Mouse (Mus musculus): ENCODE measurements around the gene 9230104L09Rik. TPM values are rescaled to one million over a fixed set of nuclear protein-coding genes. Genes with fewer than 3 reads are reported as not detected.

9230104L09Rik gene
- total RNA-seq, 1 experiment from 2014 or later, result not detected

DNA sequence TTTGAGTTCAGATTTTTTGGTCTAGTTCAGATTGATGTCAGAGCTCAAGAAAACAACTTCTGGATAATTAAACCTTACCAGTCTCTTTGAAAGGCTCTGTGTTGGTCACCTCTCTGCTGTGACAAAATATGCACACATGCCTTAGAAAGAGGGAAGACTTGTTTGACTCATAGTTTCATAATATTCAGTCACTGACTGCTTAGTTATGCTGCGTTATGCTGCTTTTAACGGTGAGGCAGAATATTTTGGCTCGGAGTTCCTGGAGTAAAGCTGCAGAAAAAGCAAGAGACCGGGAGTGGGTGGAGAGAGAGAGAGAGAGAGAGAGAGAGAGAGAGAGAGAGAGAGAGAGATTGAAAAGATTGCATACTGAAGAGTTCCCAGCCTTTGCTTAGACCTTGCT, 3.8 kb downstream of the 9230104L09Rik start:
- no peak for ATAC-seq (ENCODE audit: extremely low read depth, insufficient number of reproducible peaks, low FRiP score, poor library complexity, severe bottlenecking)

DNA sequence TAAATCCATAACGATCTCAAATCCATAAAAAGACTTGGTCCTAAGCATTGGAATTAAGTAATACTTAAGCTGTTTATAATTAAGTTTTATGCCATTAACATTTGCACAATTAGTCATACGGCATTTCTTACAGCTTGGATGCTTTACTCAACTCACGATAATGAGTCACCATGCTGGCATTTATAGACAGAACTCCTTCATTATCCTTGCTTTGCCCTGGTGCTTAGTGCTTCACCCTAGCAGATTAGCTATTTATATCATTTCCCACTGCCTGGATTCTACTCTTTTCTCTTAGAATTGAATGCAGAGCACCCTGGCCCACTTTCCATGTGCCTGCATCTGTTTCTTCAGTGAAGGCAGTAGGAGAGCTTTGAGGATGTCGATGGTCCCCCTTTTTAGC, 7.3 kb downstream of the 9230104L09Rik start:
- ATAC-seq (ENCODE audit: extremely low read depth, insufficient number of reproducible peaks, low FRiP score, poor library complexity, severe bottlenecking), result no peak

DNA sequence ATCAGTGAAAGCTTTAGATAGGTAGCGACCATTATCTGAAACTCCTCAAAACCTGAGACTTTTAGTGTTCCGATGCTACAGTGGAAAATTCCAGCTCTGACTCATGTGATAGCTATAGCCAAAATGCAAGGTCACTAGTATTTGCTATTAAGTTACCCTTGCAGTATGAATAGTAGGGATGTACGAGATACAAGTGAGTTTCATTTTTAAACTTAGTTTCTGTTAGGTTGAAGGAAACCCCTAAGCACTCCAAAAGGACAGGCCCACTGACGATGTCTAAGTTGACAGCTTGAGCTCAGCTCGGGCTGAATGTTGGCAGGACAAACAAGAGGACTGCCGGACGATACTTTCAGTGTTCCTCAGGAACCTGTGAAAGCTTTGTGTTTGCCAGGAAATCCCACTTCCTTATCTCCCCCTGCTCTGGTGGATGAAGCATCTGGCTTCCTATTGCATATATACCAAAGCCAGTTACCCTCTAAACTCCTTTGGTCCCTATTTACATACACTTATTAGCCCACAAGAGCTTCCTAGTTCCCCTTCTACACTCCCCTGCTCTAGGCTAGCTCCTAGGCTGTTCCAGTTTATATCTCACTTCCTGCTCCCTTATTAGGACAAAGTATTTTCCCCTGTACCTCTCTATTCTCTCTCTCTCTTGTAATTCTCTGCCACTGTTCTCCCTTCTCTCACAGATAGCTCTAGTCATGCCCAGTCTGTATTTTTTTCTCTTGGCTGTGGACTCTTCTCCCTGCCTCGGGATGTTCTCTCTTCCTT, 8.0 kb downstream of the 9230104L09Rik start:
- ATAC-seq (ENCODE audit: extremely low read depth, insufficient number of reproducible peaks, low FRiP score, poor library complexity, severe bottlenecking), result no peak

DNA sequence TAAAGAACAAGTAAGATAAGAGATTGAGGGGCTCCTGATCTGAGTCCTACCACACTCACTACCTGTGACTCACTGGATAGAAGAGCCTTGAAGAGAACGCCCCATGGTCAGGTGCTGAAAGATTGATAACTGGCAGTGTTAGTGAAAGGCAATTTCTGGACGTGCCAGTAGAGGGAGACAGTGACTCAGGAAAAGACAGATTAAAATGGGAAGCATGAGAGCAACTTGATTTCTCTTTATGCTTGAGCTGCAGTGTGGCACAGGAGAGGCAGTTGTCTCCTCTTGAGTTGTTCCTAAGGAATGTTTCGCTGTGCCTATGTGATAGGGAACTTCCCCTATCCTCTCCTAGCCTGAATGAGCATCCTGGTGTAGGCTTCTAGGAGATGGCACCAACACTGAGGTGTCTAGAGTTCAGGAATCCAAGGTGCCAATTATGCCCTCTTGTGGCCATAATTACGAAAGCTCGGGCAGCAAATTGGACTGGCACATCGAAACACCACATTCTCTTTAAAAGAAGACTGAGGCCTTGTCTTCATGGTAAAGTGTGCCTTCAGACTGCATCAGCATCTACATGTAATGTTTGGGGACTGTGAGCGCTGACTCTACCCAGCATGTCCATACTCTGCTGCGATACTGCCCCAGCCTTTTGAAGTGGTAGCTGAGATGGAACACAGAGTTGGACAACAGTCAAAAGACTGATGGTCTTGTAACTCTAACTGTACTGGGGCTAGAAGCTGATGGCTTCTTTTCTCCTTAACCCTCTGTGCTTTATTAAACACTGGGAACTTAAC, 13.5 kb downstream of the 9230104L09Rik start:
- ATAC-seq (ENCODE audit: extremely low read depth, insufficient number of reproducible peaks, low FRiP score, poor library complexity, severe bottlenecking), result peak; percentile 93

DNA sequence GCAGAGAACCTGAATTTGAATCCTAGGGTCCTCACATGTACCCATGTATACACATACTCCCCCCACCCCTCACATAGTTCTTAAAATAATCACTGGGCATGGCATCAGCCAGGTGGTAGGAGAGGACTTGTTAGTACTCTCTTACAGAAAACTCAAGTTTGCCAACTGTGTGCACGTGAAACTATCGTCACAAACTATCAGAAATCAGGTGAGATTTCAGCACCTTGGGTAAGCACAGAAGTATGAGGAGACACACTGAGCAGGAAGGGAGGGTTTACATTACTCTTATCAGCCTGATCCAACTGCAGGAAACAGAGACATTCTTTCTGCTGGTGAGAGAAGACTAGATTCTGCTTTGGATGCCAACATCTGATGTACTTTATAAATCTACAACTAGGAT, 25.6 kb downstream of the 9230104L09Rik start:
- ATAC-seq (ENCODE audit: extremely low read depth, insufficient number of reproducible peaks, low FRiP score, poor library complexity, severe bottlenecking), result no peak

DNA sequence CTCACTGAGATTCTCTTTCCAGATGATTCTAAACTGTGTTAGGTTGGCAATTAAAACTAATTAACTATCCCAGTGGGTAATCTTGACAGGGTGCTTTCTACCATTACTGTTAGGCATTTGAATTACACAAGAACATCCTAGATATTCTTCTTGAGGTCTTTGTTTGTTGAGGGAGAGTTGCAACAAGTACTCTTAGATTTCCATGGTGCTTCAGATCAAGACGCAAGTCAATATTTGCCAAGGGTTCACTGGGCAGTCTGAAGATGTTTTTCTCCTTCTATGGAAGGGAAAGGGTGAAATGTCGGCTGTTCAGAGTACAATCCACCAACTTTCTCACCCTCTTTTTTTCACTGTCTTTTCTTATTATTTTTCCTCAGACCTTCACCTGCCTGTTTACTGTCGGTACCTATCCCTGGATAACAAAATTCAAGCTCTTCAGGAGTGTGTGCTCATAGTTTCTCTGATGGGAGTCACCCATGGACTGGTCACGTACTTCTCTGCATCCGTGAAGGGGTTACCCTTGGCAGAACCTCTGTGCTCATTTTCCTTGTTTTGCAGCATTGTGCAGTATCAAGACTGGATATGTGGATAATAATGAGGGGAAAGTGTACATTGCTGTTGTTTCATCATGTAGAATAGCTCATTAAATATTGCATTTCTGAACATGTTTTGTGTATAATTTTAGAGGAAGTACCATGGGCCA, 26.6 kb downstream of the 9230104L09Rik start:
- no peak for ATAC-seq (ENCODE audit: extremely low read depth, insufficient number of reproducible peaks, low FRiP score, poor library complexity, severe bottlenecking)

DNA sequence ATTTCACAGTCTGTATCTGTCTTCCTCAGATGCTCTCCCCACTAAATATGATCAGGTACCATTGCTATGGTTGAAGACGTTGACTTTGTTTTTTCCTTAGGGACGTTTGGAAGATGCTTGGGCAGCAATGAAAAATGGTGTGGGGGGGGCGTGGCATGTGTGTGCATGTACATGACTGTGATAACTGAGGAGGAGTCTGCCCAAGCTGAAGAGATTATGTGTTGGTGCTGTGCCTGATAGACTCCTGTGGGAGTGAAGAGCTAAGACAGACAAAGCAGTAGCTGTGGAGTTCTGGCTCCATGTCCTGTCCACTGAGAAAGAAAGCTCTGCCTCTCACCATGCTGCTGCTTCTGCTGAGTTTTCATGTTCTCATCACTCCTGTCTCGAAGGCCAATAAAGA, 29.9 kb downstream of the 9230104L09Rik start, which contains the start of gene Cst9:
TSS of gene Cst9 (plus strand) at position 236 of the 400 bp plus-strand sequence.
- no peak for ATAC-seq (ENCODE audit: extremely low read depth, insufficient number of reproducible peaks, low FRiP score, poor library complexity, severe bottlenecking)

DNA sequence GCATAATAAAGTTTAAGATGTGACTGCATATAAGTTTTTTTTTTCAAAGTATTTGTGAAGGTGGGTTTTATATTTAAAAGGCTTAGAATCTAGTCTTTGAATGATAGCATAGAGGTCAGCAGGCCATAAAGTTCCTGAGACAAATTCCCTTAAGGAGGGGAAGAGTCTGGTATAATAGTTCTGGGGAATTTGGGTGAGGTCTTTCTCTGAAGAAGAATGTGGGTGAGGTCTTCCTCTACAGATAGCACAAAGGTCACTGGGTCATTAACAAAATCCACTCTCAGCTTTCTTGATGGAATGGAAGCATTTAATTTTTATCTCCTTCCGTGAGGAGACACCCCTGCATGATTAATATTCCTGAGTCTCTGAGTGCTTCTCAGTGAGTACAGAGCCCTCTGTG, 38.9 kb downstream of the 9230104L09Rik start:
- no peak for ATAC-seq (ENCODE audit: extremely low read depth, insufficient number of reproducible peaks, low FRiP score, poor library complexity, severe bottlenecking)

DNA sequence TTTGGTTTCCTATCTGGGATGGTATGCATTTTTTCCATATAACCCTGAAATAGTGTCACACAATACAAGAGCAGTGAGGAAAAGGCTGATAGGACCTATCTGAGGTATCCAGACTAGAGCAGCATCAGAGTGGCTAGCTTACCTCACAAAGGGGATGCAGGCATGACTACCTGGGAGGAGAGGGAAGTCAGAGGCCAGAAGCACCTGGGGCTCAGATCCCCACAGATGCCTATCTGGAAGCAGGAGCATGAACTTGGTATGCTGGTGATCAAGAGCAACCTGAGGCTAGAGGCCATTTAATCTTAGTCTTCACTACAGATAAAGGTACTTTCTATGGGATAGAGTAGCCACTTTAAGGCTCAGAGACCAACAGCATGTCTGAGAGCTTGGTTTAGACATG, 44.9 kb downstream of the 9230104L09Rik start, which contains the start of gene Cst13:
TSS of gene Cst13 (plus strand) at position 173 of the 400 bp plus-strand sequence.
- no peak for ATAC-seq (ENCODE audit: extremely low read depth, insufficient number of reproducible peaks, low FRiP score, poor library complexity, severe bottlenecking)

DNA sequence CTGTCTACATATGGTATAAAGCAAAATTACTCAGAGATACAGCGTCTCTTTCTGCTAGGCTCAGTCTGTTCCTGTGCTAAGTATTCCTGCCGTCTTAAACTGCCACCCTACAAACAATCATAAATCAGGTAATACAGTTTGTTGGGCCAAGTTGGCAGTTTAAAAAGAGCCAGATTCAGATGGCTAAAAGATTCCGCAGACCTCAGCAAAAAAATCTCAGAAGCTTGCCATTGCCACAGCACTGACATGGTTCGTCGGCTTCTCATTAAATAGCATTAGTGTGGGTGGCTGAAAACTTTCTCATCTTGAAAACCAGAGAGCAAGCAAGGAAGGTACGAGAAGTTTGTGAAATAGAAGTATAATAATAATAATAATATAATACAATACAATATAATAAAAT, 58.1 kb downstream of the 9230104L09Rik start:
- no peak for ATAC-seq (ENCODE audit: extremely low read depth, insufficient number of reproducible peaks, low FRiP score, poor library complexity, severe bottlenecking)

DNA sequence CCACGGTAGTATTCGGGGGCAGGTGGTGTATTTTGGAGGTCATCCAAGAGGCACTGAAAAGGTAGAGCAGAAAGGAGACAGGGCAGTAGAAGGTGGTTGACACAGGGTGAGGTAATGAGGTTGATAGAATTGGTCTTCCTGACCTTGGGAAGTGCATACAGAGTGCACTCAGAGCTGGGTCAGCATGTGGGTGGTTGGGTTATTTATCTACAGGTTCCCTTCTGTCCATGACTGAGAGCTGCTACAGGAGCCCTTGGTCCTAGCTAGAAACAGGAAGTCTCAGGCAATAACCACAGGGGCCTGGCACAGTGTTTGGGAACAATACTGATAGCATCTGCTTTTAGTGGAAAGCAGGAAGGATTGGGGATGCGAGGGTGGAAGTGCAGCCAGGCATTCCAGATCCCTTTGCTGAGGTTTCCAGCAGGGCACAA, 63.3 kb downstream of the 9230104L09Rik start:
- no peak for ATAC-seq (ENCODE audit: extremely low read depth, insufficient number of reproducible peaks, low FRiP score, poor library complexity, severe bottlenecking)

DNA sequence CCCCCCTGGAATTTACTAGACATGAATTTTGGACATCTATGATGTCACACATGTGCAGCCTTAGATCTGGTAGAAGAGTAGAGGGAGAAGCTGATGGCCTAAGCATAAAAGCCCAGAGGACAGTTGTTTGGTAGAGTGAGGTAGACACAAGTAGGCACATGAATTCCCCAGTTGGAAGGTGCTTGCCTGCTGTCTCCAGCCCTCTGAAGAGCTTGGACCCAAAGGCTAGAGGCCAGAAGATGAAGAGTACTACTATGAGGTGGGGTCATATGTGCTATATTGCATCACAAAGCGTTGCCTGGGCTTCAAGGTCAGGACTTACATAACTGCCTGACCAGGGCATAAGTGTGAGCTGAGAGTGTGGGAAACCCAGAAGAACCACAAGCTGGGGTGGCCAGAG, 66.4 kb downstream of the 9230104L09Rik start, which contains the start of gene Cst8:
TSS of gene Cst8 (plus strand) at position 301 of the 400 bp plus-strand sequence.
- no peak for ATAC-seq (ENCODE audit: extremely low read depth, insufficient number of reproducible peaks, low FRiP score, poor library complexity, severe bottlenecking)

Other genes with a start within 250 kb of the 9230104L09Rik start
- gene Nxt1, start 192.4 kb downstream of the 9230104L09Rik start, total RNA-seq (2017), result 15.1 and 22.9 TPM in 2 replicates
- gene Gzf1, start 184.0 kb downstream of the 9230104L09Rik start, total RNA-seq (2017), result 14.7 and 18.4 TPM in 2 replicates
- 0.12 and 0.25 TPM in 2 replicates for gene Napb, start 132.6 kb downstream of the 9230104L09Rik start, total RNA-seq (2017)
- not detected in 2 replicates for gene Cstl1, start 114.7 kb downstream of the 9230104L09Rik start, total RNA-seq (2017)
- gene Cst11, start 93.5 kb downstream of the 9230104L09Rik start, total RNA-seq (2017), result not detected in 2 replicates
- not detected in 2 replicates for gene 8030411F24Rik, start 83.0 kb downstream of the 9230104L09Rik start, total RNA-seq (2017)
- gene Cst12, start 75.7 kb downstream of the 9230104L09Rik start, total RNA-seq (2017), result not detected in 2 replicates
- not detected in 2 replicates for gene Cst8, start 66.3 kb downstream of the 9230104L09Rik start, total RNA-seq (2017)
- not detected in 2 replicates for gene Cst13, start 45.0 kb downstream of the 9230104L09Rik start, total RNA-seq (2017)
- not detected in 2 replicates for gene Cst9, start 29.9 kb downstream of the 9230104L09Rik start, total RNA-seq (2017)
- 355 and 365 TPM in 2 replicates for gene Cst3, start 10.7 kb upstream of the 9230104L09Rik start, total RNA-seq (2017)
- gene Gm1330, start 138.2 kb upstream of the 9230104L09Rik start, total RNA-seq (2017), result not detected in 2 replicates
- not detected in 2 replicates for gene Gm10750, start 152.2 kb upstream of the 9230104L09Rik start, total RNA-seq (2017)

Data from neutrophil, adult 5-6 weeks (primary cell).